Mouse (Mus musculus): ENCODE data around the gene Ndufb7. TPM values are rescaled to one million over a fixed set of nuclear protein-coding genes. Genes with fewer than 3 reads are reported as not detected.

The Ndufb7 gene
- polyA plus RNA-seq, 1 experiment: 102 TPM

- peaks cover 3% of the 10 kb centered on the region for H3K4me1 ChIP-seq (ENCODE audit: control insufficient read depth, insufficient read depth, low read length)
- no peak overlapping the region for H3K9ac ChIP-seq (ENCODE audit: low read depth, poor library complexity, severe bottlenecking)
- no peak for TF ChIP-seq CTCF (IDR thresholded peaks at IDR 0.05; ENCODE audit: low read depth, low read length)
- TF ChIP-seq POLR2A (IDR thresholded peaks at IDR 0.05; ENCODE audit: insufficient read depth, low read length): no peak
- no peak for TF ChIP-seq EP300 (IDR thresholded peaks at IDR 0.05; ENCODE audit: insufficient read depth, low read depth, low read length)
- peaks cover 8% of the 10 kb centered on the region; the same call in 1 of the 2 replicates for H3K36me3 ChIP-seq (ENCODE audit: control insufficient read depth, insufficient read depth, low read length, poor library complexity, severe bottlenecking)
- no peak overlapping the region for H3K4me3 ChIP-seq (ENCODE audit: low read depth, low read length)
- no peaks in the 10 kb centered on the region for H3K27me3 ChIP-seq (ENCODE audit: control insufficient read depth, insufficient read depth, low read length, poor library complexity, severe bottlenecking)
- no peak overlapping the region for H3K27ac ChIP-seq (ENCODE audit: insufficient read depth, low read length)
- H3K9me3 ChIP-seq (replicated peaks; ENCODE audit: control insufficient read depth, insufficient read depth, low read length, poor library complexity, severe bottlenecking): no peaks in the 10 kb centered on the region
Observed at GRCm38 (mm10) chr8:83585333-83585732, 18.9 kb downstream of the Ndufb7 start.

- H3K36me3 ChIP-seq (ENCODE audit: control insufficient read depth, insufficient read depth, low read length, poor library complexity, severe bottlenecking): peaks cover 13% of the 10 kb centered on the region
- no peaks in the 10 kb centered on the region for H3K27me3 ChIP-seq (ENCODE audit: control insufficient read depth, insufficient read depth, low read length, poor library complexity, severe bottlenecking)
- no peaks in the 10 kb centered on the region for H3K9me3 ChIP-seq (replicated peaks; ENCODE audit: control insufficient read depth, insufficient read depth, low read length, poor library complexity, severe bottlenecking)
- H3K27ac ChIP-seq (ENCODE audit: insufficient read depth, low read length): no peak overlapping the region
- no peak overlapping the region for H3K4me3 ChIP-seq (ENCODE audit: low read depth, low read length)
- peaks cover 1% of the 10 kb centered on the region for H3K4me1 ChIP-seq (ENCODE audit: control insufficient read depth, insufficient read depth, low read length)
- no peak for TF ChIP-seq EP300 (IDR thresholded peaks at IDR 0.05; ENCODE audit: insufficient read depth, low read depth, low read length)
- H3K9ac ChIP-seq (ENCODE audit: low read depth, poor library complexity, severe bottlenecking): no peak overlapping the region
Observed at GRCm38 (mm10) chr8:83587644-83588043, 21.2 kb downstream of the Ndufb7 start.

DNA sequence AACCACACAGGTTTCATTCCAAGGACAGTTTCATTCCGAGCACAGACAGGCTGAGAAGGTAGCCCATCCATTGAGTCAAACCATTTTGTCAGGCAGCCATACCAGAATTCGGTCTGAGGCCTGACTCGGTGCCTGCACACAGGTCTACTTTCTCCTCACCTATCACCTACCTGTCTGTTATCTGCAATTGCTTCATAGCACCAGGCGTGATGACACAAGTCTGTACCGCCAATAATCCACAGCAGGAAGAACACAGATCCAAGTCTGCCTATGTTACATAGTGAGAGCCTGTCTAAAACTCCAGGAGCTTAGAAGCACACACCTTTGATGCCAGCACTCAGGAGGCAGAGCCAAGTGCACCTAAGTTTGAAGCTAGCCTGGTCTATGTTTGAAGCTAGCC, 22.4 kb downstream of the Ndufb7 start:
- Histone ChIP-seq H3K27me3 (ENCODE audit: control insufficient read depth, insufficient read depth, low read length, poor library complexity, severe bottlenecking) (no peaks in the 10 kb centered on the region), H3K27ac (ENCODE audit: insufficient read depth, low read length) (no peak overlapping the region), H3K9ac (ENCODE audit: low read depth, poor library complexity, severe bottlenecking) (no peak overlapping the region), H3K36me3 (ENCODE audit: control insufficient read depth, insufficient read depth, low read length, poor library complexity, severe bottlenecking) (peaks cover 13% of the 10 kb centered on the region), H3K4me1 (ENCODE audit: control insufficient read depth, insufficient read depth, low read length) (peaks cover 1% of the 10 kb centered on the region), H3K4me3 (ENCODE audit: low read depth, low read length) (no peak overlapping the region), H3K9me3 (replicated peaks; ENCODE audit: control insufficient read depth, insufficient read depth, low read length, poor library complexity, severe bottlenecking) (no peaks in the 10 kb centered on the region)
- TF ChIP-seq POLR2A (IDR thresholded peaks at IDR 0.05; ENCODE audit: insufficient read depth, low read length) (no peak), EP300 (IDR thresholded peaks at IDR 0.05; ENCODE audit: insufficient read depth, low read depth, low read length) (no peak), CTCF (IDR thresholded peaks at IDR 0.05; ENCODE audit: low read depth, low read length) (no peak)

DNA sequence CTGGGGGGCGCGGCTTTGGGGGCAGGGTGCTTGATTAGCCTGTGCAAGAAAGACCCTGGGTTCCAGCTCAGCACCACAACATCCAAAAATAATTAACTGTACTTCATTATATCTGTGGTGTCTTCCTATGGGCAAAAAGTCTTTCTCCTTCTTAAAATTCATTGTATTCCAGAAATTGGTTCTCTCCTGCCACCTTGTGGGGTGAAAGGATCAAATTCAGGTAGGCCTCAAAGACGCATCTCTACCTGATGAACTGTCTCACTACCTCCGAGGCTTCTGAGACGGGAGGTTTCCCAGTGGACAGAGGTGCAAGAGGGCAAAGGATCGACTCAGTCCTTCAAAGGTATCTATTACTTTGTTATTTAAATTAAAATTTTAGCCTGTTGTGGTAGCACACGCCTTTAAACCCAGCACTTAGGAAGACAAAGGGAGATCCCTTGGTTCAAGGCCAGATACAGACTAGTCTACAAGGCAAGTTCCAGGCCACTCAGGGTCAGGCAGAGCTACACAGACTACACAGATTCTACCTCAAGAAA, 24.1 kb downstream of the Ndufb7 start:
- Histone ChIP-seq H3K9ac (ENCODE audit: low read depth, poor library complexity, severe bottlenecking) (no peak overlapping the region), H3K27me3 (ENCODE audit: control insufficient read depth, insufficient read depth, low read length, poor library complexity, severe bottlenecking) (no peaks in the 10 kb centered on the region), H3K4me3 (ENCODE audit: low read depth, low read length) (no peak overlapping the region), H3K9me3 (replicated peaks; ENCODE audit: control insufficient read depth, insufficient read depth, low read length, poor library complexity, severe bottlenecking) (no peaks in the 10 kb centered on the region), H3K4me1 (ENCODE audit: control insufficient read depth, insufficient read depth, low read length) (peaks cover 1% of the 10 kb centered on the region), H3K27ac (ENCODE audit: insufficient read depth, low read length) (no peak overlapping the region), H3K36me3 (ENCODE audit: control insufficient read depth, insufficient read depth, low read length, poor library complexity, severe bottlenecking) (peaks cover 8% of the 10 kb centered on the region)
- TF ChIP-seq EP300 (IDR thresholded peaks at IDR 0.05; ENCODE audit: insufficient read depth, low read depth, low read length): no peak
- TF ChIP-seq POLR2A (IDR thresholded peaks at IDR 0.05; ENCODE audit: insufficient read depth, low read length): no peak
- TF ChIP-seq CTCF (IDR thresholded peaks at IDR 0.05; ENCODE audit: low read depth, low read length): no peak

- Histone ChIP-seq H3K27me3 (ENCODE audit: control insufficient read depth, insufficient read depth, low read length, poor library complexity, severe bottlenecking) (no peaks in the 10 kb centered on the region), H3K9ac (ENCODE audit: low read depth, poor library complexity, severe bottlenecking) (peak overlapping the region; percentile 67), H3K36me3 (ENCODE audit: control insufficient read depth, insufficient read depth, low read length, poor library complexity, severe bottlenecking) (peaks cover 8% of the 10 kb centered on the region), H3K9me3 (replicated peaks; ENCODE audit: control insufficient read depth, insufficient read depth, low read length, poor library complexity, severe bottlenecking) (no peaks in the 10 kb centered on the region), H3K27ac (ENCODE audit: insufficient read depth, low read length) (no peak overlapping the region), H3K4me1 (ENCODE audit: control insufficient read depth, insufficient read depth, low read length) (peaks cover 1% of the 10 kb centered on the region), H3K4me3 (ENCODE audit: low read depth, low read length) (peak overlapping the region; percentile 32)
- TF ChIP-seq POLR2A (IDR thresholded peaks at IDR 0.05; ENCODE audit: insufficient read depth, low read length): no peak
Observed at GRCm38 (mm10) chr8:83592682-83593081, 26.2 kb downstream of the Ndufb7 start.

DNA sequence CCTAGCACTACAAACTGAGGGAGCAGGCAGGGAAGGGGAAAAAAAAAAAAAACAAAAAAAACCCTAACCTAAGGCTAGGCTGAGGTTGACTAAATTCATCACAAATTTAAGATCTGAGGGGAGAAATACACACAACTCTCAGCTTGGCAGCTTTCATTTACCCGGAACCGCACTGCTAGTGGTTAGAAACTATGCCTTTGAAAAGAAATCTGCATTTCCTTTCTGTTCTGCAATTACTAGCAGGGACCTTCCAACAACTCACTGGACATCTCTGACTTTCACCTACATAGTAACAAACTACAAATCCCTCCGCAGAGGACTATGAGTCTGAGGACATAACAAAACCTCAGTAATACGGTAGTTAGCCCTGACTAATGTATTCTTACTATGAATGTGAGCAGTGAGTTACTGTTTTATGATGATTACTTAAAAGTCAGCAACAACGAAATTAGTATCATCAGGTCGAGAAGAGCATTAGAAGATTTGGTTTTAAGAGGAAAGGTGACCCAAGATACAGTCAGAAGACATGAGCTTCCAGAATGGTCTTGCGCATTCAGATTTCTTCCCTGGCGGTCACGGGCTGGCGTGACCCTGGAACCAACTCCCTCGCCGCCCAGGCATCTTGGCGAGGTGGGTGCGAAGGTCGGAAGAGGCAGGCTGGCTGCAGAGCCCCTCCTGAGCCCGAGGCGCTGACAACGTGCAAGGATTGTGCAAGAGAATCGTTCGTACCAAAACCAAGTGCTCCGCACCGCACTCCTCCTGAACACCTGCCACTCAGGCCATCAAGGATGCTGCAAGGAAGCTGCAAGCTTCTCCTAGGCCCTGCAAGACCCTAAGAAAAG, 27.1 kb downstream of the Ndufb7 start:
- H3K27ac ChIP-seq (ENCODE audit: insufficient read depth, low read length): peak overlapping the region; percentile 45
- no peaks in the 10 kb centered on the region for H3K9me3 ChIP-seq (replicated peaks; ENCODE audit: control insufficient read depth, insufficient read depth, low read length, poor library complexity, severe bottlenecking)

More for the DNA sequence above, 27.1 kb downstream of the Ndufb7 start:
- Histone ChIP-seq H3K4me3 (ENCODE audit: low read depth, low read length) (peak overlapping the region; percentile 83), H3K36me3 (ENCODE audit: control insufficient read depth, insufficient read depth, low read length, poor library complexity, severe bottlenecking) (peaks cover 8% of the 10 kb centered on the region), H3K9ac (ENCODE audit: low read depth, poor library complexity, severe bottlenecking) (peak overlapping the region; percentile 67), H3K27me3 (ENCODE audit: control insufficient read depth, insufficient read depth, low read length, poor library complexity, severe bottlenecking) (no peaks in the 10 kb centered on the region), H3K4me1 (ENCODE audit: control insufficient read depth, insufficient read depth, low read length) (peaks cover 1% of the 10 kb centered on the region)
- TF ChIP-seq CTCF (IDR thresholded peaks at IDR 0.05; ENCODE audit: low read depth, low read length) (no peak), POLR2A (IDR thresholded peaks at IDR 0.05; ENCODE audit: insufficient read depth, low read length) (no peak), EP300 (IDR thresholded peaks at IDR 0.05; ENCODE audit: insufficient read depth, low read depth, low read length) (no peak)

Data from ES-Bruce4 (cell line).